Mouse (Mus musculus): Measurements from ENCODE around the gene Cdk1. TPM values are rescaled to one million over a fixed set of nuclear protein-coding genes. Genes with fewer than 3 reads are reported as not detected.
"Not testable (repeated sequence)": the region's sequence is repeated elsewhere in the genome, so short reads cannot be mapped to it uniquely, and the experiment has no call there.

The Cdk1 gene
- polyA plus RNA-seq, 1 experiment from 2014 or later: 508 TPM

DNA sequence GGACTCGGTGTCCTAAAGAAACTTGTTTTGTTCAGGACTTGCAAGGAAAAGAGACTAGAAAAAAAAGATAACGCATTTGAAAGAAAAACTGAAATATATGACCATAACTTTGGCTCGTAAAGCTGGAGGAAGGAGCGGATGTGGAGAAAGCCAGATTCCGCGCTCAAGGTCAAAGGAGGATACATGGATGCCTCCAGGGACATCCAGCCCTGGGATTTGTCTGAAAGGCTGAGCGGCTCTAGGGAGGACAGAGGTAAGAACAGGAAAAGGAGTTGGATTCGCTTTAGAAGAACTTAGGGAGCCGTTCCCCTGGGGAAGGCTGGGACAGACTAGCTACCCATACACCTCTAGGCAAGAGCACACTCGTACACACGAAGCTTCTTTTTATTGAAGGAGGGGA lies 13.5 kb upstream of the Cdk1 start:
- no peak overlapping the region for H3K4me3 ChIP-seq (ENCODE audit: low read depth, low read length)
- ATAC-seq (replicated peaks; ENCODE audit: insufficient number of reproducible peaks, low FRiP score, low TSS enrichment, low read depth): no peak
- H3K4me2 ChIP-seq (ENCODE audit: low read depth, low read length): no peak overlapping the region
- H3K36me3 ChIP-seq (replicated peaks; ENCODE audit: control insufficient read depth, insufficient read depth, low read depth, low read length): no peaks in the 10 kb centered on the region
- H3K4me1 ChIP-seq (ENCODE audit: control insufficient read depth, insufficient read depth, low read length): no peaks in the 10 kb centered on the region
- no peaks in the 10 kb centered on the region for H3K9me3 ChIP-seq (replicated peaks; ENCODE audit: control insufficient read depth, low read length)
- 78% methylated on average over 11 of the region's 11 CpGs for WGBS
- no peak overlapping the region for H3K9ac ChIP-seq (replicated peaks; ENCODE audit: low read length)
- no peak overlapping the region for H3K27ac ChIP-seq (replicated peaks; ENCODE audit: low read depth, low read length)
- H3K27me3 ChIP-seq (ENCODE audit: control insufficient read depth, insufficient read depth, low read length): no peaks in the 10 kb centered on the region
- DNase-seq (ENCODE audit: low spot score): no peak

- H3K9me3 ChIP-seq (replicated peaks; ENCODE audit: control insufficient read depth, low read length): no peaks in the 10 kb centered on the region
- no peak overlapping the region for H3K27ac ChIP-seq (replicated peaks; ENCODE audit: low read depth, low read length)
- no peak for ATAC-seq (replicated peaks; ENCODE audit: insufficient number of reproducible peaks, low FRiP score, low TSS enrichment, low read depth)
- no peak overlapping the region for H3K4me3 ChIP-seq (ENCODE audit: low read depth, low read length)
- 94% methylated on average over 1 of the region's 1 CpGs for WGBS
- H3K36me3 ChIP-seq (replicated peaks; ENCODE audit: control insufficient read depth, insufficient read depth, low read depth, low read length): no peaks in the 10 kb centered on the region
- no peak overlapping the region for H3K9ac ChIP-seq (replicated peaks; ENCODE audit: low read length)
- DNase-seq (ENCODE audit: low spot score): no peak
- no peaks in the 10 kb centered on the region for H3K27me3 ChIP-seq (ENCODE audit: control insufficient read depth, insufficient read depth, low read length)
- H3K4me2 ChIP-seq (ENCODE audit: low read depth, low read length): no peak overlapping the region
- no peaks in the 10 kb centered on the region for H3K4me1 ChIP-seq (ENCODE audit: control insufficient read depth, insufficient read depth, low read length)
Measured at GRCm38 (mm10) chr10:69359666-69360065, 6.9 kb upstream of the Cdk1 start.

- not testable (repeated sequence) for H3K4me2 ChIP-seq (ENCODE audit: low read depth, low read length); ATAC-seq (replicated peaks; ENCODE audit: insufficient number of reproducible peaks, low FRiP score, low TSS enrichment, low read depth); H3K36me3 ChIP-seq (replicated peaks; ENCODE audit: control insufficient read depth, insufficient read depth, low read depth, low read length); DNase-seq (ENCODE audit: low spot score); H3K9me3 ChIP-seq (replicated peaks; ENCODE audit: control insufficient read depth, low read length); H3K27me3 ChIP-seq (ENCODE audit: control insufficient read depth, insufficient read depth, low read length); H3K27ac ChIP-seq (replicated peaks; ENCODE audit: low read depth, low read length); H3K4me1 ChIP-seq (ENCODE audit: control insufficient read depth, insufficient read depth, low read length)
- 42% methylated on average over 5 of the region's 5 CpGs for WGBS
- Histone ChIP-seq H3K9ac (replicated peaks; ENCODE audit: low read length) (peak overlapping the region; percentile 95), H3K4me3 (ENCODE audit: low read depth, low read length) (peak overlapping the region; percentile 84; the same call in 1 of the 2 replicates)
Measured at GRCm38 (mm10) chr10:69353086-69353479, 345 bp upstream of the Cdk1 start.

DNA sequence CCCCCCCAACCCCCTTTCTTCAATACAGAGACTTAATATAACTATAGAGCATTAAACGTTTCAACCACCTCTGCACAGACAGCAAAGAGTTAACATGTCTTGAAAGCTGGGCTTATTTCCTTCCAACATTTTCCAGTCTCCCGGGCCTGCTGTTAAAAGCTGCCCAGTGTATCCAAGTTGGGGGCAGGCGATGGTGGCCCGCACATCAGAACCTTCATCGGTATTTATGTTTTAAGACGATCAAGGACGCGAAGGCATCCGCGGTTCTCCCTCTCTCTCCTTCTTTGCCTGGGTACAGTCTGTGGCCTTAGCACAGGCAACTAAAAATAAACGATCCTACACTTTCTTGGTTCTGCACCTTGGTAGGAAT lies 911 bp downstream of the Cdk1 start:
- no peaks in the 10 kb centered on the region for H3K9me3 ChIP-seq (replicated peaks; ENCODE audit: control insufficient read depth, low read length)
- ATAC-seq (replicated peaks; ENCODE audit: insufficient number of reproducible peaks, low FRiP score, low TSS enrichment, low read depth) (no peak), DNase-seq (ENCODE audit: low spot score) (peak; percentile 23)
- H3K36me3 ChIP-seq (replicated peaks; ENCODE audit: control insufficient read depth, insufficient read depth, low read depth, low read length): peaks cover 4% of the 10 kb centered on the region
- peak overlapping the region; percentile 76 for H3K27ac ChIP-seq (replicated peaks; ENCODE audit: low read depth, low read length)
- no peaks in the 10 kb centered on the region for H3K27me3 ChIP-seq (ENCODE audit: control insufficient read depth, insufficient read depth, low read length)
- 1% methylated on average over 11 of the region's 11 CpGs for WGBS
- peak overlapping the region; percentile 84 for H3K4me3 ChIP-seq (ENCODE audit: low read depth, low read length)
- H3K4me2 ChIP-seq (ENCODE audit: low read depth, low read length): peak overlapping the region; percentile 64
- H3K9ac ChIP-seq (replicated peaks; ENCODE audit: low read length): peak overlapping the region; percentile 95
- H3K4me1 ChIP-seq (ENCODE audit: control insufficient read depth, insufficient read depth, low read length): no peaks in the 10 kb centered on the region; the same call in 1 of the 2 replicates

DNA sequence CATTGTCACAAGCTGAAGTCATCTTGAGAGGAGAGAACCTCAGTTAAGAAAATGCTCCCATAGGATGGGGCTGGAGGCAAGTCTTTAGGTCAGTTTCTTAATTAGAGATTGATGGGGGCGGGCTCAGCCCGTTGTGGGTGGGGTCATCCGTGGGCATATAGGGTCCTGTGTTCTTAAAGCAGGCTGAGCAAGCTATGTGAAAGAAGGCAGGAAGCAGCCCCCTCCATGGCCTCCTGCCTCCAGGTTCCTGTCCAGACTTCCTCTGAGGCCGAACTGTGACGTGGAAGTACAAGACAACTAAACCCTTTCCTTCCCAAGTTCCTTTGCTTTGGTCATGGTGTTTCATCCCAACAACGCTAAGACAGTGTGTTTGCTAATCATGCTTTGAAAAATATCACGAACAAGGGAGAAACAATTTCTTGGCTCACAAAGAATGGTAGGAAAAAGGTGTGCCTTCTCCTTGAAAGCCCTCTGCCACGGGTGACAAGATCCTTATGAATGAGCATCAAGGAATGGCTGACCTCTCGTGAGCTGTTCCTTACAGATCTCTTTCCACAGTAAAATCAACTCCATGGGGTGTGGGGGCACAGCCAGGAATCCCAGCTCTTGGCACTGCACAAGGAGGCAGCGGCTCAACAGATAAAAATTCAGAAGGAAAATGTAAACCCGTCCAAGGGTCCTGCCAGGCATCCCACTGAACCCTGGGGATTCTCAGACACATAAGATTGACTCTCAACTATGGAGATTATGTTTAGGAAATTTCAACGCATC lies 1.5 kb downstream of the Cdk1 start:
- H3K27ac ChIP-seq (replicated peaks; ENCODE audit: low read depth, low read length): no peak overlapping the region; the same call in 1 of the 2 replicates
- no peak for ATAC-seq (replicated peaks; ENCODE audit: insufficient number of reproducible peaks, low FRiP score, low TSS enrichment, low read depth)

GRCm38 (mm10) chr10:69348206-69348605 lies 4.5 kb downstream of the Cdk1 start:
- Histone ChIP-seq H3K9ac (replicated peaks; ENCODE audit: low read length) (no peak overlapping the region), H3K4me1 (ENCODE audit: control insufficient read depth, insufficient read depth, low read length) (no peaks in the 10 kb centered on the region; the same call in 1 of the 2 replicates), H3K36me3 (replicated peaks; ENCODE audit: control insufficient read depth, insufficient read depth, low read depth, low read length) (peaks cover 29% of the 10 kb centered on the region), H3K9me3 (replicated peaks; ENCODE audit: control insufficient read depth, low read length) (no peaks in the 10 kb centered on the region), H3K4me3 (ENCODE audit: low read depth, low read length) (no peak overlapping the region), H3K27ac (replicated peaks; ENCODE audit: low read depth, low read length) (no peak overlapping the region), H3K27me3 (ENCODE audit: control insufficient read depth, insufficient read depth, low read length) (no peaks in the 10 kb centered on the region), H3K4me2 (ENCODE audit: low read depth, low read length) (no peak overlapping the region)
- ATAC-seq (replicated peaks; ENCODE audit: insufficient number of reproducible peaks, low FRiP score, low TSS enrichment, low read depth) (no peak), DNase-seq (ENCODE audit: low spot score) (peak; percentile 53)
- 50% methylated on average over 8 of the region's 8 CpGs for WGBS

More for the DNA sequence above, 1.5 kb downstream of the Cdk1 start:
- Histone ChIP-seq H3K9ac (replicated peaks; ENCODE audit: low read length) (peak overlapping the region; percentile 95), H3K27me3 (ENCODE audit: control insufficient read depth, insufficient read depth, low read length) (no peaks in the 10 kb centered on the region), H3K4me2 (ENCODE audit: low read depth, low read length) (peak overlapping the region; percentile 64), H3K36me3 (replicated peaks; ENCODE audit: control insufficient read depth, insufficient read depth, low read depth, low read length) (peaks cover 9% of the 10 kb centered on the region), H3K9me3 (replicated peaks; ENCODE audit: control insufficient read depth, low read length) (no peaks in the 10 kb centered on the region), H3K4me1 (ENCODE audit: control insufficient read depth, insufficient read depth, low read length) (no peaks in the 10 kb centered on the region; the same call in 1 of the 2 replicates), H3K4me3 (ENCODE audit: low read depth, low read length) (peak overlapping the region; percentile 84)
- 16% methylated on average over 12 of the region's 12 CpGs for WGBS
- DNase-seq (ENCODE audit: low spot score): peak; percentile 34

- Histone ChIP-seq H3K27me3 (ENCODE audit: control insufficient read depth, insufficient read depth, low read length) (no peaks in the 10 kb centered on the region), H3K4me2 (ENCODE audit: low read depth, low read length) (no peak overlapping the region), H3K9me3 (replicated peaks; ENCODE audit: control insufficient read depth, low read length) (no peaks in the 10 kb centered on the region), H3K27ac (replicated peaks; ENCODE audit: low read depth, low read length) (no peak overlapping the region), H3K36me3 (replicated peaks; ENCODE audit: control insufficient read depth, insufficient read depth, low read depth, low read length) (peaks cover 50% of the 10 kb centered on the region), H3K9ac (replicated peaks; ENCODE audit: low read length) (no peak overlapping the region), H3K4me1 (ENCODE audit: control insufficient read depth, insufficient read depth, low read length) (no peaks in the 10 kb centered on the region), H3K4me3 (ENCODE audit: low read depth, low read length) (no peak overlapping the region)
- DNase-seq (ENCODE audit: low spot score) (no peak), ATAC-seq (replicated peaks; ENCODE audit: insufficient number of reproducible peaks, low FRiP score, low TSS enrichment, low read depth) (no peak)
- 88% methylated on average over 9 of the region's 9 CpGs for WGBS
Measured at GRCm38 (mm10) chr10:69342328-69342727, 10.4 kb downstream of the Cdk1 start.

GRCm38 (mm10) chr10:69341570-69342227 lies 11.0 kb downstream of the Cdk1 start:
- no peak overlapping the region for H3K27ac ChIP-seq (replicated peaks; ENCODE audit: low read depth, low read length)
- H3K4me3 ChIP-seq (ENCODE audit: low read depth, low read length): no peak overlapping the region
- no peaks in the 10 kb centered on the region for H3K4me1 ChIP-seq (ENCODE audit: control insufficient read depth, insufficient read depth, low read length)
- H3K9ac ChIP-seq (replicated peaks; ENCODE audit: low read length): no peak overlapping the region
- H3K9me3 ChIP-seq (replicated peaks; ENCODE audit: control insufficient read depth, low read length): no peaks in the 10 kb centered on the region
- no peaks in the 10 kb centered on the region for H3K27me3 ChIP-seq (ENCODE audit: control insufficient read depth, insufficient read depth, low read length)
- WGBS: 71% methylated on average over 6 of the region's 6 CpGs
- DNase-seq (ENCODE audit: low spot score) (no peak), ATAC-seq (replicated peaks; ENCODE audit: insufficient number of reproducible peaks, low FRiP score, low TSS enrichment, low read depth) (0 out of 2 replicates have a peak, but pooled peaks have one; percentile 9)
- H3K4me2 ChIP-seq (ENCODE audit: low read depth, low read length): no peak overlapping the region
- H3K36me3 ChIP-seq (replicated peaks; ENCODE audit: control insufficient read depth, insufficient read depth, low read depth, low read length): peaks cover 53% of the 10 kb centered on the region

Measured in embryonic facial prominence, embryonic 11.5 days (tissue).